Mouse (Mus musculus) testis, postnatal 10 days (tissue): ENCODE data around the gene Slc26a9.

Experiments used
- DNase-seq: peaks from one replicate; pipeline ENCODE4 v3.0.0; 2021; ENCODE audit warnings: low spot score

Slc26a9 gene

DNA sequence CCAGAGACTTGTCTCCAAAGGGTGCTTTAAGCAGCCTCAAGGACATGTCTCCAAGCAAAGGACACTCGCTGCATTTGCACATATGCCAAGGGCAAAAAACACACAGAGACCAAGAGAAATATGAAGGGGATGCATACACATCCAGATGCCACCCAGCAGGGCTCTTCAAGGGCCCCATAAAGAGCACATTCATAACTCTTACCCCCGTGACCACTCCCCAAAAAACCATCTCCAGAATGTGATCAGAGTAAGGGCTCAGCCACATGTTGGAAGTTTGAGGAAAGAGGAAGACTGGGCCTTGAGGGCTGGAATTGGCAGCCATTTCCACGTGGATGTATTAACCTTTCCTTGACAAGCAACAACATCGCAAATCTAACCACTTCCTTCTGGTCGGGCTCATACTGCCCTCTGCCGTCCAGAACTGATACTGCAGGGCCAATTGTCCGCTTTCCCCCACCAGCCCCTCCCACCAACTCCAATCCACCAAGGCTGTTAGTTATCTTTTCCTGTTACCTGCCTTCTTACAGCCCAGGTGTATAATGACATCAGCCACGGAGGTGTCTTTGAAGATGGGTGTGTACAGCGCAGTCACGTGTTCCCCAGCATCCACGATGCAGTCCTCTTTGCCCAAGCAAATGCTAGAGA, 21.7 kb downstream of the Slc26a9 start:
- DNase-seq = peak; percentile 92

DNA sequence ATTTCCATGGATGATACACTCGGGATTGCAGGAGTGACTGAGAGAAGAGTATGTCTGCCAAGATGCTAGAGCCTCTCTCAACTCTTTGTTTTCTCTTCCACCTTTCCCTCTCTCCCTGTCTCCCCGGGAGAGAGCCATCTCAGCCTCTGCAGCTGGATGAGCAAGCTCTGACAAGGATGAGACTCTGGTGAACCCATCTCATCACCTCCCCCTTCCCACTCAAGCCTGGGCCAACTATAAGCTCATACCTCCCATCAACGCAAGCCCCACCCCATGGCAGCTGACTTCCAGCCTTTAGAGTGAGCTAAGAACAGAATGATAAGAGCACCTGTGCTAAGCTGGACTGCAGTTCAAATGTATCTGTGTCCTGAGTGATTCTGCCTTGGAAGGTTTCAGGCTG, 25.5 kb downstream of the Slc26a9 start:
- no peak for DNase-seq

DNA sequence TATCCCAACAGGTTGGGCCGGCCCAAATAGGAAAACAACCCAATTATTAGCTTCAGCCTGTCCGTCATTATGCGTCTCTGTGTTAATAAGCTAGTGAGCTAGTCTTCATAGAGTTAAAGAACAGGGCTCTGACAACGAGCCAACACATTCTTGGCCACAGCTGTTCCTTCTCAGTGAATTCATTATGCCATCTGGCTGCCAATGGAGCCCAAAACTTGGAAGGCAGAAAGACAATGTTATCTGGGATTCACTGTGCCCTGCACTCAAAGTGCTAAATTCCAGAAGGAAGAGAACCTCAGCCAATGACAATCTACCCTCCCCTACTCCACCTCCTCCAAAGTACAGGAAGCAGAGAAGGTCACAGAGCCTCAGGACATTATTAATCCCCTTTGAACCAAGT, 26.8 kb downstream of the Slc26a9 start:
- peak; percentile 59 for DNase-seq

- DNase-seq = no peak
These were observed 27.6 kb downstream of the Slc26a9 start for GRCm38 (mm10) chr1:131771440-131771839.

GRCm38 (mm10) chr1:131794591-131794990, 50.8 kb downstream of the Slc26a9 start:
- no peak for DNase-seq

DNA sequence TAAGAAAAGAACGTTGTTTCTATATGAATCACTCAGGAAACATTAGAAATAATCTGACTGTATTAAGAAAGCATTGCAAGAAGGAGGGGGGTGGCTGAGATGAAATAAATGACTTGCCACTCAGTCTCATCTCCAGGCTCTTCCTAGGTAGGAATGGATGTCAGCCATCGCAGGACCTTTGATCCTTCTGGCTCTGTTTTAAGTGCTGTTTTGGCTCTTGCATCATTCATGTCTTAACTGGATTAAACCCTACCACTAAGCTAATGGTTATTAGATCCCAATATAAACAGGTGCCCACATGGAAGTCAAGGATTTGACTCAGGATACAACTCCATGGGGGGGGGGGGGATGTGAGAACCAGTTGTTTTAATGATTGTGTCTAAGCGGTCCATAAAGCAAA, 51.3 kb downstream of the Slc26a9 start:
- no peak for DNase-seq

DNA sequence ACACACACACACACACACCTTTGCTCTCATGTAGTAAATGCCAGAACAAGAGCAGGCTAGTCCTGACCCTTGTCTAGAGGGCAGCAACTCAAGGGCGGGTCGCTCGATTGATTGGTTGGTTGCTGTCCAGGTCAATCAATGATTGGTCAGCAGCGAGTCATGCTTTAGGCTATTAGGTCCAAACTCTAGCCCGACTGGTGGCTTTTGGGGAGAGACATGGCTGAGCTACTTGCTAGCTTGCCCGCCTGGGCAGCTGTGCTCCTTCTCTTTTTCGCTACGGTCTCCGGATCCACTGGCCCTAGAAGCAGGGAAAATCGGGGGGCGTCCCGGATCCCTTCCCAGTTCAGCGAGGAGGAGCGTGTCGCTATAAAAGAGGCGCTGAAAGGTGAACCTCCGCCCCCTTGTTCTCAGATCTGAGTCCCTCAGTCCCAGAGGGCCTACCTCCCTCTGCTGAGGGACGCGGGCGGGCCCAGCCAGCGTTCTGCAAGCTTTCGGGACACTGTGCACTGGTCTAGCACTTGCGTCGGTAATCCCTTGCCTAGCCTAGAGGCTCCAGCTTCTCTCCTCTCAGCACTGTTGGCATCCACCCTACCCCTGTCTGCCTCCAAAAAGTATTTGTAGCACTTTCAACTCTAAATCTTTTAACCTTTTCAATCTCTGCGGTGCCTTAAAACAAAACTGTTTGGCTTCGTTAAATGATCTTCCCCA, 53.5 kb downstream of the Slc26a9 start, which contains the start of gene Pm20d1:
Pm20d1 (plus strand) TSS at position 180 of the 708 bp plus-strand sequence.
- DNase-seq = peak; percentile 75

DNA sequence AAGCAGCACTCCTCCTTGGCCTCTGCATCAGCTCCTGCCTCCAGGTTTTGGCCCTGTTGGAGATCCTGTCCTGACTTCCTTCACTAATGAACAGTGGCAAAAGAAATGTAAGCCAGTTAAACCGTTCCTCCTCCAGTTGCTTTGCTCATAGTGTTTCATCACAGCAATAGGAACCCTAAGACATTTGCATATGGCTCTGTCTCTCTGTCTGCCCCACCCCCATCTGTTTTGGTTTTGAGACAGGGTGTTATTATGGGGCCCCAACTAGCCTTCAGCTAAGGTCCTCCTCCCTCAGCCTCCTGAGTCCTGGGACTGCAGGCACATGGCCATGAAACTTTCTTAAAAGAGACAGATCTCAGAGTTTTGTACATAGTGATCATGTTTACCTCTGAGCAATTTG, 56.2 kb downstream of the Slc26a9 start:
- DNase-seq = no peak

- no peak for DNase-seq
These were observed 57.2 kb downstream of the Slc26a9 start for GRCm38 (mm10) chr1:131801071-131801470.

- DNase-seq = no peak
These were observed 58.8 kb downstream of the Slc26a9 start for GRCm38 (mm10) chr1:131802652-131803051.

DNA sequence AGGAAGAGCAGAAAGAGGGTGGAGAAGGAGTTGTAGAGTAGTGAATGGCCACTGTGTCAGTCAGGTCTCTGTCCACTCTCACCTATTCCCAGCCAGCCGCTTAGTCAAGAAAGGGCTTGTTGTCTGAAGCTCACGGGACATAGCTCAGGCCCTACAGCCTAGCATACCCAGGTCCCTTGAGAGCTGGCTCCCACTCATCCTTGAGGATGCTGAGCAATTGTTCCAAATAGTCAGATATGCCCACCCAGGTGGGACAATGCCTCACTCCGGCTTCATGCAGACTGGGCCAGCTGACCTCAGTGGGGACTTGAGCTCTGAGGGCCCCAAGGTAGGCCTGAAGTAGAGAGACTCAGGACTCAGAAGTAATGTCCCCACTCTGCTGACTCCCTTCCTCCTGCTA, 60.3 kb downstream of the Slc26a9 start:
- no peak for DNase-seq

- DNase-seq = no peak
These were observed 65.2 kb downstream of the Slc26a9 start for GRCm38 (mm10) chr1:131808986-131809385.

DNA sequence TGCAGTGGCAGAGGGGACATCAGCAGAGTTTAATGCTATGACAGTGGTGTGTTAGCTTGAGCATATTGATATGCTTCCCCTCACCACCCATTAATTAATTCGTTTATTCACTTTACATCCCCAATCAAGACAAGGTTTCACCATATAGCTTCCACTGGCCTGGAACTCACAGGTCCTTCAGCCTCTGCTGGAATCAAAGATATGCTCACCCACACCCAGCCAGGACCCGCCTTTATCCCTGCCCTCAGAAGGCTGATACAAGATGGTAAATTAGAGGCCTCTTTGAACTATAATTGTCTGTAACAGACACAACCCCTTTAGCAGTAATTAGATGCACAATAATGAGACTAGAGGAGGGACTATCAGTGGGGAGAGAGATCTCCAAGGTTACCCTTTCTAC, 65.8 kb downstream of the Slc26a9 start:
- DNase-seq = peak; percentile 14

DNA sequence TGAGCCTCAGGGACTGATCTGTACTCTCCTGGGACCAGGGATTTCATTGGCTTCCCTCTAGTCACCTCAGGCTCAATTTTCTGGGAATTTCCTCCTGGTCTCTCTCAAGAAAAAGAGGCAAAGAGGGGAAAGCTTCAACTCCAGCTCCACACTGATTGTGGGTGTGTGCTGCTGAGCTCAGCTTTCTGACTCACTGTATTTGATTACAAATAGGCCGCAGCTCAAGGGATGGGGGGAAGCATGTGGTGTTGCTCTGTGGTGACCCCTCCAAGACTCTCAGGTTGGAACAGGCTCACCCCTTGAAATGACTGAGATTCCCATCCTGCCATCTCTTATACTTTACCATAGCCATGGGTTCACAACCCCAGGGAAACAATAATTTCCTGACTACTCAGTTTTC, 67.6 kb downstream of the Slc26a9 start:
- DNase-seq = no peak

- no peak for DNase-seq
These were observed 68.2 kb downstream of the Slc26a9 start for GRCm38 (mm10) chr1:131812006-131812405.

GRCm38 (mm10) chr1:131812631-131813295, 68.9 kb downstream of the Slc26a9 start:
- no peak for DNase-seq

DNA sequence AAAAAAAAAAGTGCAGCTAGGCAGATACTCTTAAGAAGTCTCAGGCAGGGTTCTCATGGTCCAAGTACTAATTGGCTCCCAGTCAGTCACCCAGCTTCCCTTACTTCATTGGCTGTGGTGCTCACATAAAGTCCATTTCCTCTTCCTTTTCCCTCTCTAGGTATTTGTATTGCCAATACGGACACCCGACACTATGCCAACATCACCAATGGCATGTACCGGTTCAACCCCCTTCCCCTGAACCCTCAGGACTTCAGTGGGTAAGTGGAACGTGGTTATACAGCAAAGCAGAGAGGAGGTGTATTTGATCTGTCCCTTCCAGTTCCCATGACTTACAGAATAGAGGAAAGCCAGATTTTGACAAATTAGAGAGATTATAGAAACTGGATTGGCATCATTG, 69.9 kb downstream of the Slc26a9 start:
- DNase-seq = no peak

DNA sequence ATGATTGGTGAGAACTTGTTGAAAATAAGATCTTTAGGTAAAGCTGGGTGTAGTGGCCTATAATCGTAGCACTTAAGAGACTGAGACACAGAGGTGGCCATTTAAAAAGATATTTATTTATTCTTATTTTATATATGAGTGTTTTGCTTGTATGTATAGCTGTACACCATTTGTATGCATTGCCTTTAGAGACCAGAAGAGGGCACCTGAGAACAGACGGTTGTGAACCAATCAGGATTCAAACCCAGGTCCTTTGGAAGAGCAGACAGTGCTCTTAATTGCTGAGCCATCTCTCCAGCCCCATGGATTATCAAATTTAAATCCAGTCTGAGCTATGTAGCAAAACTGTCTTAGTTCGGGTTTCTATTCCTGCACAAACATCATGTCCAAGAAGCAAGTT, 70.4 kb downstream of the Slc26a9 start:
- no peak for DNase-seq

DNA sequence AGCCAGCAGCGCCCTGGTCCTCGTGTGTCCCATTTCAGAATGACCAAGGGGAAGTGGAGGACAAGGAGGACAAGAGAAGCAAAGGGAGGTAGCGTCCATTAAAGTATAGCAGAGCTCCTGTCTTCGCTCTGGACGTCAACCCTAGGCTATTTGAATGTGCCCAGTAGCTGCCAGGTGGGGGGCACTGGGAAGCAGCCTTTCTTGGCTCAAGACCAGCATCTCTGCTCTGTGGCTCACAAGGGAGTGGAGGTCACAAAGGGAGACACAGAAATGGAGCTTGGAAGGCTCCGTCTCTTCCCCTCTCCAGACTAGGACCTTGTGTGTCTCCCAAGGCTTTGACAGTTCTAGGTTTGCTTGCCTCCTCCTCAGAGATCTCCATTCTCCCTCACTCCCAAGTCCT, 73.1 kb downstream of the Slc26a9 start:
- DNase-seq = no peak

- peak; percentile 53 for DNase-seq
These were observed 76.5 kb downstream of the Slc26a9 start for GRCm38 (mm10) chr1:131820353-131820752.

- no peak for DNase-seq
These were observed 77.1 kb downstream of the Slc26a9 start for GRCm38 (mm10) chr1:131820887-131821328.
